Mouse (Mus musculus): Measurements from ENCODE around the gene Smim4. TPM values are rescaled to one million over a fixed set of nuclear protein-coding genes. Genes with fewer than 3 reads are reported as not detected.
A peak's percentile ranks its signal among the peaks of the same experiment; 100 is the strongest.

Gene Smim4
- polyA plus RNA-seq, 1 experiment from 2014 or later = 67.3 TPM

DNA sequence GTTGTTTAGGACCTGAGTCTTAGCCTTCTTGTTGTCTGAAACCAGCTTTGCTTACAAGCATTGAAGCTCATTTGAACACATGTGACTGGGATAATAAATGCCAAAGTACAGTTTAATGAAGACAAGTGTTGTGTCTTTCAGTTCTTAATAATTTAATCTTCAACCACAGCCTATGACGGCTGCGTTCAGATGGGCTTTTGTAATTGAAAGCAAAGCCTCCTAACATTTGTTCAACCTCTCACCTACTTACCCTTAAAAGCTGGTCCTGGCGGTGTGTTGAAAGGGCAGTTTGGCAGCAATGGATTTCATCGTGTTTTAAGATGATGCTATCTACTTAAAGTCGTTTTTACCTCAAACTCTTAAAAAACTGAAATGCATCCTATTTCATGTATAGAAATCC is 16.6 kb downstream of the Smim4 start:
- H3K27ac ChIP-seq (replicated peaks) = no peak overlapping the region

DNA sequence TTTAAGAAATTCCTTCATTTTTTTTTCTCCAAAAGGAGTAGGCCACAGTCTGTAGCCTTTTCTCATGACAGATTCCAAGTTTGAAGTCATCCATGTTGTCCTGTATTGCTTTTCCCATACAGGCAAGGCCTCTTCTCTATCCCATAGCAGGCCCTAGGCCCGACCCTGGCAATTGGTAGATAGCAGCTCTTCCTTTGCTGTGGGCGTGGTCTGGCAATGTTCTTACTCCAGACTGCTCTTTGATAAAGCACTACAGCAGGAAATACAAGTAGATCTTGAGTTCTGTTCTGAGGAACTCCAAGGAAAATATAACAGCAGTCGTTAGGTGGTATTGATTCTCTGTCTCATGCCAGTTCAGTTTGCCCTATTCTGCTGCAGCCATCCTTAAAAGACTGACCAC is 18.1 kb downstream of the Smim4 start:
- Histone ChIP-seq H3K27me3 (no peaks in the 10 kb centered on the region), H3K4me3 (replicated peaks) (no peak overlapping the region), H3K36me3 (peaks cover 80% of the 10 kb centered on the region), H3K9ac (no peak overlapping the region), H3K4me1 (no peaks in the 10 kb centered on the region), H3K9me3 (replicated peaks) (no peaks in the 10 kb centered on the region), H3K27ac (replicated peaks) (no peak overlapping the region), H3K4me2 (replicated peaks) (no peak overlapping the region)
- no peak for ATAC-seq (ENCODE audit: insufficient number of reproducible peaks, low FRiP score, low TSS enrichment, low read depth)
- 82% methylated on average over 3 of the region's 3 CpGs for WGBS

More for the DNA sequence above, 16.6 kb downstream of the Smim4 start:
- Histone ChIP-seq H3K4me3 (replicated peaks) (no peak overlapping the region), H3K27me3 (no peaks in the 10 kb centered on the region), H3K9me3 (replicated peaks) (no peaks in the 10 kb centered on the region), H3K4me2 (replicated peaks) (no peak overlapping the region), H3K36me3 (peaks cover 79% of the 10 kb centered on the region), H3K9ac (no peak overlapping the region), H3K4me1 (no peaks in the 10 kb centered on the region)
- 86% methylated on average over 5 of the region's 5 CpGs for WGBS
- no peak for ATAC-seq (ENCODE audit: insufficient number of reproducible peaks, low FRiP score, low TSS enrichment, low read depth)

DNA sequence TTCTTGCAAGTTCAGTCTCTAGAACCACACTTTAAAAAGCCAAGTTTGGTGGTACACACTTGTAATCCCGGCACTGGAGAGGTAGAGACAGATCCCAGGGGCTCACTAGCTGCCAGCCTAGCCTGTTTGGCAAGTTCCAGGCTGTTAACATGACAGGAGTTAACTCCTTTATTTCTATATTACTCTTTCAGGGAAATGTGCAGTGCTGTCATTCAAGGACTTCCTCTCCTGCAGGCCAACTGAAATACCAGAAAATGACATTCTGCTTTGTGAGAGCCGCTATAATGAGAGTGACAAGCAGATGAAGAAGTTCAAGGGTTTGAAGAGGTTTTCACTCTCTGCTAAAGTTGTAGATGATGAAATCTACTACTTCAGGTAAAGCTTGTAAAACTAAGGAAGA is 23.6 kb downstream of the Smim4 start:
- no peaks in the 10 kb centered on the region for H3K27me3 ChIP-seq
- H3K9me3 ChIP-seq (replicated peaks) = no peaks in the 10 kb centered on the region
- no peak overlapping the region for H3K4me3 ChIP-seq (replicated peaks)
- H3K4me2 ChIP-seq (replicated peaks) = no peak overlapping the region
- ATAC-seq (ENCODE audit: insufficient number of reproducible peaks, low FRiP score, low TSS enrichment, low read depth) = no peak
- H3K36me3 ChIP-seq = peaks cover 62% of the 10 kb centered on the region
- H3K27ac ChIP-seq (replicated peaks) = 0 out of 2 replicates have a peak overlapping the region, but pooled peaks have one; percentile 0
- no peak overlapping the region for H3K9ac ChIP-seq
- 61% methylated on average over 2 of the region's 2 CpGs for WGBS
- H3K4me1 ChIP-seq = no peaks in the 10 kb centered on the region

DNA sequence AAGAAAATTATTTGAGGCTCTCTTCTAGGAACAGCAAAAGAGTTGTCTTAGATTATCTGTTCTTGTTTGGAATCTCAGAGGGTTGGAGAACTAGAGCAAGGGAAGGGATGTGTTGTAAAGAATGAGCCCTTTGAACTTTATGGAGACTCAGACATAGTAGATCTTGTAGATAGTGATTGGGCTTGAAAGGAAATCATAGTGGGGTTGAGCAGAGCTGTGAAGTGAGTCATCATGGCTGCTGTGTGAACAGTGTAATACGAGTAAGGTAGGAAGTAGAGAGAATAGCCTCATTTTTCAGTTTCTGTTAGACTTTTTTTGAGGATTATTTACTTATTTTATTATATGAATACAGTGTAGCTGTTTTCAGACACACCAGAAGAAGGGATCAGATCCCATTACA is 38.8 kb downstream of the Smim4 start:
- no peak overlapping the region for H3K27ac ChIP-seq (replicated peaks)
- no peaks in the 10 kb centered on the region for H3K9me3 ChIP-seq (replicated peaks)
- H3K9ac ChIP-seq = no peak overlapping the region
- no peak overlapping the region for H3K4me2 ChIP-seq (replicated peaks)
- H3K27me3 ChIP-seq = no peaks in the 10 kb centered on the region
- peaks cover 83% of the 10 kb centered on the region for H3K36me3 ChIP-seq
- no peak overlapping the region for H3K4me3 ChIP-seq (replicated peaks)
- 83% methylated on average over 1 of the region's 1 CpGs for WGBS
- no peak for ATAC-seq (ENCODE audit: insufficient number of reproducible peaks, low FRiP score, low TSS enrichment, low read depth)
- H3K4me1 ChIP-seq = no peaks in the 10 kb centered on the region

DNA sequence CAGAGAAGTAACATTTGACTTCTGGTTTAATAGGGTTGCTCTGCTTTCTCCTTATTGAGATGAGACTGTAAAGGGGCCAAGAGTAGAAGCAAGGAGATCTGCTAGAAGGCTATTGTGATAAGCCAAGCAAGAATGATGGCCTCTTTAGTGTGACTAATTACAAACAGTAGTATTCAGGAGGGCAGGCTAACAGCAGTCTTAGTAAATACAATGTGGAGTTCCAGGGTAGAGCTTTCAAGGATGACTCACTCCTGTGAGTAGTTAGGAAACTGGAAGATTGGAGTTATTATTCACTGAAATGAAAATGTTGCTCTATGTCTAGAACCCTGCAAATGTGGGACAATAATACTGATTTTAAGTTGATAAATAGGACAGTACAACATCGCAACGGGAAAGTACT is 40.2 kb downstream of the Smim4 start:
- ATAC-seq (ENCODE audit: insufficient number of reproducible peaks, low FRiP score, low TSS enrichment, low read depth) = no peak
- WGBS = 96% methylated on average over 2 of the region's 2 CpGs
- no peak overlapping the region for H3K27ac ChIP-seq (replicated peaks)
- no peaks in the 10 kb centered on the region for H3K9me3 ChIP-seq (replicated peaks)
- H3K36me3 ChIP-seq = peaks cover 76% of the 10 kb centered on the region
- H3K27me3 ChIP-seq = no peaks in the 10 kb centered on the region
- H3K4me3 ChIP-seq (replicated peaks) = no peak overlapping the region
- H3K4me1 ChIP-seq = no peaks in the 10 kb centered on the region
- no peak overlapping the region for H3K4me2 ChIP-seq (replicated peaks)
- no peak overlapping the region for H3K9ac ChIP-seq

DNA sequence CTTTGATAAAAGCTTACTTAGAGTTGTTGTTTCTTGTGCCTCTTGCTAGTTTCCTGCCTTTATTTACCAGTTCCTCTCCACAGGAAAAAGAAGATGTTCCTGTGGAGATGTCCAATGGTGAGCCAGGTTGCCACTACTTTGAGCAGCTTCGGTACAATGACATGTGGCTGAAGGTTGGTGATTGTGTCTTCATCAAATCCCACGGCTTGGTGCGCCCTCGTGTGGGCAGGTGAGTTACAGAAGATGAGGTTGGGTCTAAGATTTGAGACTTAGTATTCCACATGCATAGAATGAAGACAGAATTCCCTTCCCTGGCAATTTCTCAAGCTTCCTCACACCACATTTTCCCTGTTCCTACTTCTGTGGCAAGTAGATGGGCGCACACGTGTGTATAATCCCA is 41.3 kb downstream of the Smim4 start:
- no peak for ATAC-seq (ENCODE audit: insufficient number of reproducible peaks, low FRiP score, low TSS enrichment, low read depth)
- no peaks in the 10 kb centered on the region for H3K9me3 ChIP-seq (replicated peaks)
- peaks cover 76% of the 10 kb centered on the region for H3K36me3 ChIP-seq
- no peak overlapping the region for H3K4me3 ChIP-seq (replicated peaks)
- H3K9ac ChIP-seq = no peak overlapping the region
- no peak overlapping the region for H3K27ac ChIP-seq (replicated peaks)
- 81% methylated on average over 6 of the region's 6 CpGs for WGBS
- no peak overlapping the region for H3K4me2 ChIP-seq (replicated peaks)
- H3K4me1 ChIP-seq = no peaks in the 10 kb centered on the region
- no peaks in the 10 kb centered on the region for H3K27me3 ChIP-seq

DNA sequence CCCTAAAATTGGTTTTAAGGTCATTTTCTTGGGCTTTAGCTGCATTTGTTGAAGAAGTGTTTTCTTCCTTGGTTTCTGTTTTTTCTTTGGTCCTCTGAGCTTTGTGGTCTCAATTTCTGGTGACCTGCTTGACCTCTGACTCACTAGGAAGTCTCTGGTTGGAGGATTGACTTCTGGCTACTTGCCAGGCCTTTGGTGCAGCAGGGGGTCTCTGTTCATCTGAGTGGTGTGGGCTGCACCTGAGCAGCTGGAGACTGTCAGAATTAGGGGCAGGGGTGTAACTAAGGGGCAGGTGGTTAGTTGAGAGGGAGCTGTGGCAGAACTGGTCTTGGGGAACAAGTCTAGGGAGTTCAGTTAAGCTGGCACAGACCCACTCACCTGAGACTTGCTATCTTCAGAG is 47.6 kb downstream of the Smim4 start:
- H3K27ac ChIP-seq (replicated peaks) = no peak overlapping the region
- ATAC-seq (ENCODE audit: insufficient number of reproducible peaks, low FRiP score, low TSS enrichment, low read depth) = no peak

DNA sequence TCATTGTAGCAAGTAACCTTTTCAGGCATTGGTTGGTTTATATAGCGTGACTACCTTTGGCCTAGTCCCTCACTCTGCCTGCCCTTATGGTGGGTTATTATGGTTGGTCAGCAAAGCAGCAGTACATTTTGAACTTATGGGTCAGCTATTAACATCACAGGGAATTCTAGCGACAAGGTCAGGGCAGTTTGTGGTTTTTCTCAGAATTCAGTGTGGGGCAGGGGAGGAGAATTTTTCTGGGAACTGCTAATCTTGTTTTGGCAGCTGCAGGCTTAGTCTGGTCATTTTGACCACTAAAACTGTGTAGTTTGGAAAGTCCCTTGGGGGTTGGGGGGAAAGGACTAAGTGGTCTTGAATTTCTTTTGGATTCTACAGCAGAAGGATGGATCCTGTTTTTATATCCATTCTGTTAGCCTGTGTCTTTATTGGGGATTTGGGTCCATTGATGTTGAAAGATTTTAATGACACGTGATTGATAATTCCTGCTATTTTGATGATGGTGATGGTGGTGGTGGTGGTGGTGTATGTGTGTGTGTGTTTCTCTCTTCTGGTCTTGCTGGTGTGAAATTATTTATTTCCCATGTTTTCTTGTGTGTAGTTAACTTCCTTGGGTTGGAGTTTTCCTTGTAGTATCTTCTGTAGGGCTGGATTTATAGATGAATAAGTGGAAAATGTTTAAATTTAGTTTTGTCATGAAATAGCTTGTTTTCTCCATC is 49.3 kb downstream of the Smim4 start:
- no peak overlapping the region for H3K4me2 ChIP-seq (replicated peaks)
- H3K27ac ChIP-seq (replicated peaks) = no peak overlapping the region
- WGBS = 87% methylated on average over 3 of the region's 3 CpGs

More for the DNA sequence above, 47.6 kb downstream of the Smim4 start:
- Histone ChIP-seq H3K4me2 (replicated peaks) (no peak overlapping the region), H3K4me3 (replicated peaks) (no peak overlapping the region), H3K27me3 (no peaks in the 10 kb centered on the region), H3K9ac (no peak overlapping the region), H3K36me3 (peaks cover 65% of the 10 kb centered on the region), H3K4me1 (no peaks in the 10 kb centered on the region), H3K9me3 (replicated peaks) (no peaks in the 10 kb centered on the region)

DNA sequence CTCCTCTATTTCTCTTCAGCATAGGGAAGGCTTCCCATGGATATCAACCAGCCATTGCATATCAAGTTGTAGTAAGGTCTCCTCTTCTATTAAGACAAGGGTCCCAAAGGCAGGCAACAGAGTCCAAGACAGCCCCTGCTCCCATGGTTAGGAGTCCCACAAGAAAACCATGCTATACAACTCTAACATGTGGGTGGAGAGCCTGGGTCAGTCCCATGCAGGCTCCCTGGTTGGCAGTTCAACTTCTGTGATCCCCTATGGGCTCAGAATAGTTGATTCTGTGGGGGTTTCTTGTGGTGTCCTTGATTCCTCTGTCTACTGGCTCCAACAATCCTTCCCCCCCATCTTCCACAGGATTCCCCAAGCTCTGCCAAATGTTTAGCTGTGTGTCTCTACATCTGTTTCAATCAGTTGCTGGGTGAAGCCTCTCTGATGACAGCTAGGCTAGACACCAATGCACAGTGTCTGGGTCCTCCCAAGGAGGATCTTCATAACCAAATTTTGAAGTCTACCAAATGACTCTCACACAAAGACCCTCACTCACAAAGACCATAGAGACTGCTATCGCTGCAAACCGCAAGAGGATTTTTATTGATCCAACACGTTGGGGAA is 50.1 kb downstream of the Smim4 start:
- Histone ChIP-seq H3K9me3 (replicated peaks) (no peaks in the 10 kb centered on the region), H3K4me2 (replicated peaks) (no peak overlapping the region), H3K36me3 (peaks cover 74% of the 10 kb centered on the region), H3K27ac (replicated peaks) (no peak overlapping the region), H3K9ac (no peak overlapping the region), H3K4me1 (no peaks in the 10 kb centered on the region), H3K27me3 (no peaks in the 10 kb centered on the region), H3K4me3 (replicated peaks) (no peak overlapping the region)
- no peak for ATAC-seq (ENCODE audit: insufficient number of reproducible peaks, low FRiP score, low TSS enrichment, low read depth)
- 92% methylated on average over 3 of the region's 3 CpGs for WGBS

More for the DNA sequence above, 49.3 kb downstream of the Smim4 start:
- peaks cover 67% of the 10 kb centered on the region for H3K36me3 ChIP-seq
- H3K4me3 ChIP-seq (replicated peaks) = no peak overlapping the region
- no peaks in the 10 kb centered on the region for H3K4me1 ChIP-seq
- H3K27me3 ChIP-seq = no peaks in the 10 kb centered on the region
- no peak overlapping the region for H3K9ac ChIP-seq
- no peak for ATAC-seq (ENCODE audit: insufficient number of reproducible peaks, low FRiP score, low TSS enrichment, low read depth)
- H3K9me3 ChIP-seq (replicated peaks) = no peaks in the 10 kb centered on the region

DNA sequence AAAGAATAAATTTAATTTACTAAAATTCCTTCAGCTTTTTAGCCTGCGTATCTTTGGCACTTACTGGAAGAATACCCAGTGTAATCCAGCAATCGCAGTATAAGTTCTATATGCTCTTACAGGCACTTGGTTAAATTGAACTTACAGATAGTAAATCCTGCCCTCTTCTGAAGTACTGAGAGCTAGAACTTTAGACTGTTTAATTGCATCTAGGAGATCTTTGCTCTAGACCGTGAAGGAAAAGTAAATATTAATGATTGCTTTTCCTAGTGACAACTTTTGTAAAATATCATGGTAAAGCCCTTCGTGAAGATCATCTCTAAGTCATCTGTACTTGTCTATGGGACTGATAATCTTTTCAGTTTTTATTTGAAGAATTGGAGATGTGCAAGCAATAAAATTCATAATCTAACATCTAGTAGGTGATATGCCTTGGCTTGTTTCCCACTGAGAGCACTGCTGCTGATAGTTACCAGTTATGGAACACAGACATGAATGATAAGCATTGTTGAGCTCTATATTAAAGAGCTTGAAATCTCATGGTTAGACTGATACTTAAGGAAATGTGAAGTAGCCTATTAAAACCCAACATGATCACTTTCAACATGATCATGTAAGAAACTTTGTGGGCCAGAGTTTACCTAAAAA is 59.5 kb downstream of the Smim4 start:
- no peak for ATAC-seq (ENCODE audit: insufficient number of reproducible peaks, low FRiP score, low TSS enrichment, low read depth)
- no peak overlapping the region for H3K4me3 ChIP-seq (replicated peaks)
- H3K36me3 ChIP-seq = peaks cover 57% of the 10 kb centered on the region
- H3K27ac ChIP-seq (replicated peaks) = no peak overlapping the region
- H3K9ac ChIP-seq = no peak overlapping the region
- WGBS = 93% methylated on average over 4 of the region's 4 CpGs
- no peak overlapping the region for H3K4me2 ChIP-seq (replicated peaks)
- no peaks in the 10 kb centered on the region for H3K9me3 ChIP-seq (replicated peaks)
- H3K4me1 ChIP-seq = no peaks in the 10 kb centered on the region
- no peaks in the 10 kb centered on the region for H3K27me3 ChIP-seq

DNA sequence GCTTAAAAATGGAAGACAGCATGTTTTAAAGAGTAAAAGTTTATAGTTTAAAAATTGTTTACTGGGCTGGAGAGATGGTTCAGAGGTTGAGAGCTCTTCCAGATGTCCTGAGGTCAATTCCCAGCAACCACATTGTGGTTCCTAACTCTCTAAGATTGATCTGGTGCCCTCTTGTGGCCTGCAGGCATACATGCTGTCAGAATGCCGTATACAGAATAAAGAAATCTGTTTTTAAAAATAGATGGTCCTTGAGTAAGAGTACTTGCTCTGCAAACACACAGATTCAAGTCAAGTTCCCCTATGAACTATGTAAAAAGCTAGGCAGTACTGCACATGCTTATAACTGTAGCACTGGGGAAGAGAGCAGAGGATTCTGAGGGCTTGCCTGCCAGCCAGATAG is 66.5 kb downstream of the Smim4 start:
- Histone ChIP-seq H3K9me3 (replicated peaks) (no peaks in the 10 kb centered on the region), H3K4me2 (replicated peaks) (no peak overlapping the region), H3K27ac (replicated peaks) (no peak overlapping the region), H3K4me3 (replicated peaks) (no peak overlapping the region), H3K9ac (no peak overlapping the region), H3K36me3 (peaks cover 67% of the 10 kb centered on the region), H3K27me3 (no peaks in the 10 kb centered on the region), H3K4me1 (no peaks in the 10 kb centered on the region)
- 67% methylated on average over 1 of the region's 1 CpGs for WGBS
- ATAC-seq (ENCODE audit: insufficient number of reproducible peaks, low FRiP score, low TSS enrichment, low read depth) = no peak

Measured in embryonic facial prominence, embryonic 15.5 days (tissue).